Mouse (Mus musculus) hindbrain, embryonic 16.5 days (tissue): ENCODE data around the gene Trpm5. TPM values are rescaled to one million over a fixed set of nuclear protein-coding genes. Genes with fewer than 3 reads are reported as not detected.

ENCODE experiments used
- ATAC-seq: fragments of 200-750 bp; cut with Nextera tagmentation; 2 replicates; pipeline ENCODE4 v1.8.0; 2017; ENCODE audit warnings: moderate TSS enrichment, moderate library complexity
- H3K27ac ChIP-seq: fragments of 300-500 bp; sonication (generic); 2 replicates; pipeline ENCODE4 v1.5.1; 2014; ENCODE audit warnings: low read depth, mild to moderate bottlenecking, control low read depth, low read length, moderate library complexity
- H3K27me3 ChIP-seq: fragments of 300-500 bp; sonication (generic); replicated peaks from 2 replicates; pipeline ENCODE4 v1.6.1; 2014; ENCODE audit warnings: low read length; ENCODE audit not compliant: control insufficient read depth, insufficient read depth
- H3K36me3 ChIP-seq: fragments of 300-500 bp; sonication (generic); 2 replicates; pipeline ENCODE4 v1.6.1; 2014; ENCODE audit warnings: mild to moderate bottlenecking, low read length, moderate library complexity, mixed read lengths; ENCODE audit not compliant: control insufficient read depth, insufficient read depth
- H3K4me1 ChIP-seq: fragments of 300-500 bp; sonication (generic); 2 replicates; pipeline ENCODE4 v1.6.1; 2014; ENCODE audit warnings: low read depth, low read length; ENCODE audit not compliant: control insufficient read depth, insufficient read depth
- H3K4me2 ChIP-seq: fragments of 300-500 bp; sonication (generic); 2 replicates; pipeline ENCODE4 v1.6.1; 2014; ENCODE audit warnings: mild to moderate bottlenecking, low read length, control low read depth, moderate library complexity
- H3K4me3 ChIP-seq: fragments of 300-500 bp; sonication (generic); 2 replicates; pipeline ENCODE4 v1.5.1; 2014; ENCODE audit warnings: mild to moderate bottlenecking, low read length, control low read depth, moderate library complexity
- H3K9ac ChIP-seq: fragments of 300-500 bp; sonication (generic); 2 replicates; pipeline ENCODE4 v1.6.1; 2014; ENCODE audit warnings: low read depth, mild to moderate bottlenecking, control low read depth, low read length, moderate library complexity
- H3K9me3 ChIP-seq: fragments of 300-500 bp; sonication (generic); 2 replicates; pipeline ENCODE4 v1.6.1; 2014; ENCODE audit warnings: mild to moderate bottlenecking, low read length, moderate library complexity; ENCODE audit not compliant: control insufficient read depth
- WGBS: fragments of 180-500 bp; shearing (Covaris S2); extraction: QIAGEN DNeasy Blood & Tissue Kit; methylation state at CpG from one replicate; pipeline ENCODE4 v1.1.7; 2014; 5-methylcytosine and 5-hydroxymethylcytosine counted together
- polyA plus RNA-seq: library from polyadenylated mRNA; unstranded; fragments of >200 nt; fragmentation: Nextera tagmentation; extraction: Ambion mirVana; gene quantifications from 2 replicates; pipeline ENCODE4 v1.2.1, GENCODE M21; 2015

Trpm5 gene
- polyA plus RNA-seq, 1 experiment from 2014 or later, result 2.1 TPM

DNA sequence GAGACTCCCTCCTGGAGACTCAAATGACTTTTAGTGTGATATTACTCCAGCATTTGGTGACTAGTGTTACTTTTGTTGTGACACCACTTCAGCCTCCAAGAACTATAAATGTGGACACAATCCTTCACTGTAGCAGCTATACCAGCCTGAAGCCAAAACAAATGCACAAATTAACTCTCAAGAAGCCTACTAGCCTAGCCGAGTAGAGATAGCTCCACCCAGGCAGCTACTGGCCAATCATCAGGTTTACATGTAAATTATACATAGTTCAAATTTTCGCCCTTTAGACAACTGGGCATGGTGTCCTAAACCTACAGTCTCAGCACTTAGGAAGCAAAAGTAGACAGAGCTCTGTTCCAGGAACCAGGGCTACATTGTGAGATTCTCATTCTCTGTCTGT lies 43.1 kb downstream of the Trpm5 start:
- H3K27ac ChIP-seq, result no peak overlapping the region
- H3K9ac ChIP-seq, result no peak overlapping the region
- no peaks in the 10 kb centered on the region for H3K9me3 ChIP-seq
- peaks cover 32% of the 10 kb centered on the region for H3K4me1 ChIP-seq
- no peaks in the 10 kb centered on the region for H3K36me3 ChIP-seq
- no peak for ATAC-seq
- no peak overlapping the region for H3K4me2 ChIP-seq
- 64% methylated on average over 2 of the region's 2 CpGs for WGBS
- H3K27me3 ChIP-seq, result no peaks in the 10 kb centered on the region
- H3K4me3 ChIP-seq, result no peak overlapping the region

DNA sequence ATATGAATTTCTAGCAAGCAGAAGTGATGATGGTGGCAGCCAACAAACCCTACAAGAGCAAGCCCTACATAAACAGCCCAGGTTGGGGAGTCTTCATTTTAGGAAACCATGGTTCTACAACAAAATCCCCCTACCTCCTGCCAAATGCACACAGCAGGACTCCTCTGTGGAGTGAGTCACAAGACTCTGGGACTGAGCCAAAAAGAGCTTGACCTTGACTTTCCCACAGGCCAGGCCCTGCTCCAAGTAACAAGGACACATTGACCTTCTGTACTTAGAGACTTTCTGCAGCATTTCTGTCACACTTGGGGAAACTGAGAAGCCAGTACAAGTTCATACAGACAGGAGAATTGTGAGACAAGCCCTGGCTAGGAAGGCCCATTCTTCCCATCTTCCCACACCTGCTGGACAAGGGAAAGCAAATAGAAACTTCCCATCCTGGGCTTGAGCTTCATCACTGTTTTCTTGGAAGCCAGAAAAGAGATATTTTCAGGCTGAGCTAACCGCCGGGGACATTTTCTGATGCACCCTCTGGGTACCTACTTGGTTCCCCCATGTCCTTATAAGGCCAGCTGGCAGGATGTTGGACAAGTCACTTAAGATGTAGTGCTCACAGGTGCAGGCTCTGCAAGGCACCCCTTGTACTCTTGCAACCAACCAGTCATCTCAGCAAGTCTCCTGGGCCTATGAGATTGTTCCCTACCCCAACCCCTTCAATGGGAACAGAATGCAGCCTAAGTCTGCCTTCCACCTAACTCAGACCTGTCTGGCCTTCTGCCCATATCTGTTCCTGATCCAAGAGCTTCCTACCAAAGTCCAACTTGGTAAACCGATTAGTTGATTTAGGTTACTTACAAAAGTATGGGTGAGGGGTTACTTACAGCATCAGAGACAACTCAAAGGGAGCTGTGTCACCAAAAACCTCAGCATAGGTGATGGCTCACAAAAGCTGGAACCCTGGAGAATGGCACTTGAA lies 44.3 kb downstream of the Trpm5 start:
- WGBS, result 98% methylated on average over 3 of the region's 3 CpGs
- H3K9me3 ChIP-seq, result no peaks in the 10 kb centered on the region
- ATAC-seq, result no peak

DNA sequence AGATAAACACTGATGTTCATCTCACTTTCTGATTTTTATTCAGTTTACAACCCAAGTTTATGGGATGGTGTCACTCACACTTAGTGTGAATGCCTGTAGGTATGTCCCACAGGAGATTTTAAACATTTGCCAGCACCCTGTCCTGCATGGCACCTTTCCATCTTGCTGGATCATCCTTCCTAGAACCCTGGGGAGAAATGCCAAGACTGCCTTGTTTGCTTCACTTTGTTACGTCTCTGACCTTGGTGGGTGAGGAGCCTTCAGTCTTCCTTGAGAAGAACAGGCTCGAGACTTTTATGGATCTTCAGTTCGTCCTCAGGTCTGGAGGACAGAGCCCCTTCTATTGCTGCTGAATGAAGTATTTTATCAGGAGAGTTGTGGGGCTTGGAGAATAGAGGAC lies 45.1 kb downstream of the Trpm5 start:
- H3K4me2 ChIP-seq, result no peak overlapping the region
- no peak overlapping the region for H3K9ac ChIP-seq
- H3K27ac ChIP-seq, result no peak overlapping the region
- no peaks in the 10 kb centered on the region for H3K36me3 ChIP-seq
- H3K4me3 ChIP-seq, result no peak overlapping the region
- ATAC-seq, result no peak
- 81% methylated on average over 3 of the region's 3 CpGs for WGBS
- H3K4me1 ChIP-seq, result peaks cover 12% of the 10 kb centered on the region
- H3K27me3 ChIP-seq, result no peaks in the 10 kb centered on the region
- H3K9me3 ChIP-seq, result no peaks in the 10 kb centered on the region

More for the DNA sequence above, 44.3 kb downstream of the Trpm5 start:
- H3K4me2 ChIP-seq, result no peak overlapping the region
- no peak overlapping the region for H3K9ac ChIP-seq
- no peak overlapping the region for H3K4me3 ChIP-seq
- no peak overlapping the region for H3K27ac ChIP-seq
- H3K4me1 ChIP-seq, result peaks cover 20% of the 10 kb centered on the region
- H3K27me3 ChIP-seq, result no peaks in the 10 kb centered on the region
- H3K36me3 ChIP-seq, result no peaks in the 10 kb centered on the region

DNA sequence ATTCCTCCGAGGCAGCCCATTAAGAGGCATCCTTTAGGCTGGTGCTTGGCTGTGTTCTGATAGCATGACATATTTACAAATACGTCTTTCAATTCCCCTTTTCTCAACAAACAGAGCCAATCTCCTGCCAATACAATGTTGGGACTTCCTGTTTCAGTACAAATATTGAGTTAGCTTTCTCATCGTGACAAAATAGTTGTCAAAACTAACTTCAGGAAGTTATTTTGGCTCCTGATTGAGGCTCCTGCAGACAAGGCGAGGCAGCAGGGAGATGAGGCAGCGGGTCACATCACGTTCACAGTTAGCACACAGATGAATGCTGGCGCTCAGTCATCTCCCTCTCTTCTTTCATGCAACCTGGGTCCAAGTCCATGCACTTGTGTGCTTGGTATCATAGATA lies 48.1 kb downstream of the Trpm5 start:
- no peaks in the 10 kb centered on the region for H3K27me3 ChIP-seq
- H3K36me3 ChIP-seq, result no peaks in the 10 kb centered on the region
- ATAC-seq, result no peak
- no peak overlapping the region for H3K27ac ChIP-seq
- H3K9ac ChIP-seq, result no peak overlapping the region
- no peaks in the 10 kb centered on the region for H3K4me1 ChIP-seq
- no peaks in the 10 kb centered on the region for H3K9me3 ChIP-seq
- H3K4me2 ChIP-seq, result no peak overlapping the region
- no peak overlapping the region for H3K4me3 ChIP-seq
- WGBS, result 80% methylated on average over 7 of the region's 7 CpGs

DNA sequence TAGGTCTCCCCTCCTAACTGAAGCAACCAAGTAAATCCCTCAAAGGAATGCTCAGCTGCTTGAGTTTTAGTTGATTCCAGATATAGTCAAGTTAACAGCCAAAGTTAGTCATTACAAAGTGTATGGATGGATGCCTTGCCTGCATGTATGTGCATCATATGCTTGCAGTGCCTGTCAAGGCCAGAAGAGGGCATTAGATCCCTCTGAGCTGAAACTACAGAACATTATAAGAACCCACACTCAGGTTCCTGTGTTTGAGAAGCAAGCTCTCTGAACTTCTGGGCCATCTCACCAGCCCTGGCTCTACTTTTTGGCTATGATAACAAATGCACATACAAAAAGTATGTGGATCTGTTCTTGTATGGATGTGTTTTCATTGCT lies 49.6 kb downstream of the Trpm5 start:
- Histone ChIP-seq H3K9ac (no peak overlapping the region), H3K4me1 (no peaks in the 10 kb centered on the region), H3K27me3 (no peaks in the 10 kb centered on the region), H3K9me3 (no peaks in the 10 kb centered on the region), H3K27ac (no peak overlapping the region), H3K36me3 (no peaks in the 10 kb centered on the region), H3K4me3 (no peak overlapping the region), H3K4me2 (no peak overlapping the region)
- no peak for ATAC-seq

DNA sequence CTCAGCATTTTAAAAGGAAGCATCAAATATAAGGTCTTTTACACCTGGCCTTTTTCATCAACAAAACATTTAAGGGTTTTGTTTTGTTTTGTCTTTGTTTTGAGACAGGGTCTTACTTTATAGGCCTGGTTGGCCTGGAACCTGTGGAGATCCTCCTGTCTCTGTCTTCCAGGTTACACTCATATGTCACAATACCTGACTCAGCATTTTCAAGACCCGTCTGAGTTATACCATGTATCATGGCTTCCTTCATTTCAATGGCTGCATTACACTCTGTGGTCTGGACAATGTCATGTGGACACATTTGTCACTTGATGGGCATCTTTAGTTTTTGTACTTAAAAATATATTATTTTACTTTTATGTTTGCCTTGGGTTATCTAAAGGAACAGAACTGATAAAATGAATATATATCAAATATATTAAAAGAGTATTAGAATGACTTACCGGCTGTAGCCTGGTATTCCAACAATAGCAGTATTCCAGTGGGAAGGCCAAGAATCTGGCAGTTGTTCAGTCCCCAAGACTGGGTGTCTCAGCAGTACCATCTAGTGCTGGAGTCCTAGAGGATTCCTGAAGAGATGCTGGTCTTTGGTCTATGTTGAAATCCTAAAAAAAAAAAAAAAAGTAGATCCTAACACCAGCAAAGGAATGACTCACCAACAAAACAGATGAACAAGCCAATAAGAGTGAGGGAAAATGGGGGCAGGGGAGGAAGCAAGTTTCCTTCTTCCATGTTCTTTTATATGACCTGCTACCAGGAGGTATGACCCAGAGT lies 50.2 kb downstream of the Trpm5 start:
- H3K4me1 ChIP-seq, result no peaks in the 10 kb centered on the region
- no peaks in the 10 kb centered on the region for H3K9me3 ChIP-seq
- no peaks in the 10 kb centered on the region for H3K36me3 ChIP-seq
- H3K27ac ChIP-seq, result no peak overlapping the region
- no peak overlapping the region for H3K9ac ChIP-seq
- H3K4me2 ChIP-seq, result no peak overlapping the region
- H3K4me3 ChIP-seq, result no peak overlapping the region
- no peaks in the 10 kb centered on the region for H3K27me3 ChIP-seq
- 94% methylated on average over 2 of the region's 2 CpGs for WGBS
- no peak for ATAC-seq

DNA sequence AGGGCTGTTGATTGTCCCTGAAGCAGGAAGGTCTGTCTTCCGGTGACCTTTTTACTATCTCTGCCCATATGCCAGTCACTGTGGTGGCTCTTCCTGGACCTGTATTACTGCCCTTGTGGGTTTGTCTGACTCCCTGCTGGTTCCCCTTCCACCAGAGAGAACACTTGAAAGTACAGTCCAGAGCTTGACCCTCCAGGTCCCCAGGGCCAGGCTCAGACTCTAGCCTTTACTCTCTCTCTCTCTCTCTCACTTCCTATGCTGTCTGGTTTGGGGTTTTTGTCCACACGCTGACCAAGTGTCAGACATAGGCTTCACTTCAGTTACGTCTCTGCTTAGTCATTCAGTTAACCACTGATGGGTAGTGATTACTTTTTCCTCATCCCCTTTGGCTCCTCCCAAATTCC lies 51.5 kb downstream of the Trpm5 start:
- Histone ChIP-seq H3K27ac (no peak overlapping the region), H3K4me1 (no peaks in the 10 kb centered on the region), H3K36me3 (no peaks in the 10 kb centered on the region), H3K4me2 (no peak overlapping the region), H3K27me3 (no peaks in the 10 kb centered on the region), H3K9me3 (no peaks in the 10 kb centered on the region), H3K4me3 (no peak overlapping the region), H3K9ac (no peak overlapping the region)
- WGBS, result 89% methylated on average over 3 of the region's 3 CpGs
- ATAC-seq, result no peak

DNA sequence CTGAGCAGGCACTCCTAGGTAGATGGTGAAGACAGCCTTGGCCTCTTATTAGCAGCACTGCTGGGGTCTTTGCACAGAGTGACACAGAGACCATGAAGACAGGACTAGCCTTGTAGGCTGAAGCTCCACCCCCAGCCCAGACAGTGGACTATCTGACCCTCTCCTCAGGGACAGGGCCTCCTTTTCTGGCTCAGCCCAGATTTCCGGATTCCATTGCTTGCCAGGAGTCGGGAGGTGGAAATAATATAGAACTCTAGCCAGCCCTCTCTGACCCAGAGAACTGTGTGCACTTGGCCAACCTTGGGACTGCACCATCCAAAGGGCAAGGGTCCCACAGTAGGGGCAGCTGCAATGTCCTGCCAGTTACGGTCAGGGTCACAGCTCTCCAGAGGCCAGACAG lies 52.4 kb downstream of the Trpm5 start:
- H3K27me3 ChIP-seq, result no peaks in the 10 kb centered on the region
- 78% methylated on average over 3 of the region's 3 CpGs for WGBS
- no peak for ATAC-seq

DNA sequence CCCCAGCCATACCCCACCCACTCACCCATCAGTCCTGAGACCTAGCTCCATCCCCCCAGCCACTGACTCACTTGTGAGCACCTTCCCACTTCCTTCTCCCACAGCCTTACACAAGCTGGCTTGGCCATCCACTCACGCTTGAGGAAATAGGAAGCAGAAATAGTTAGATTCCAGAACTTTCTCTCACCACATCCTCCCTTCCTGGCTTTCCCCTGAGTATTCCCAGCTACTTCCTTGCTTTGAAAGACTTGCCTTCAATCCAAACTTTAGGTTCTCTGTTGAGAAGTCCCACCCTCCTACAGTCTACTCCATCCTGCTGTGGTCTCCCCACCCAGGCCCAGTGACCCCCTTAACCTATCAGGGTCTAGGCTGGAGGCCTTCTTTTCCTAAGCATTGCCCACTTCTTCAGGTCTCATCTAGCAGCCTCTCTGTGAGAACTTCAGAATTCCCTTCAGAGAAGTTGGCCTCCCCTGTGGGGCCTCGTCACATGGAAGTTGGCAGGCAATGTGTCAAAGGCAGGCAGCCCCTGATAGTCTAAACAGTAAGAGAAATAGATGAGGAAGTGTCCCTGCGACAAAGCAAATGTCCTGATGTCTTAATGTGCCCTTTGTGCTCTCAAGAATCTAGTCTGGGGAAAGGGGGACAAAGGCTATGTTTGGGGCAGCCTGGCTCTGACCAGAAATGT lies 53.2 kb downstream of the Trpm5 start:
- Histone ChIP-seq H3K27ac (no peak overlapping the region), H3K4me3 (no peak overlapping the region)
- whole genome bisulfite sequencing, result 82% methylated on average over 3 of the region's 3 CpGs

More for the DNA sequence above, 52.4 kb downstream of the Trpm5 start:
- Histone ChIP-seq H3K4me3 (no peak overlapping the region), H3K4me2 (no peak overlapping the region), H3K4me1 (no peaks in the 10 kb centered on the region), H3K36me3 (no peaks in the 10 kb centered on the region), H3K27ac (no peak overlapping the region), H3K9me3 (no peaks in the 10 kb centered on the region), H3K9ac (no peak overlapping the region)

More for the DNA sequence above, 53.2 kb downstream of the Trpm5 start:
- Histone ChIP-seq H3K36me3 (0 out of 2 replicates have a peak, but pooled peaks cover 2% of the 10 kb centered on the region), H3K9ac (no peak overlapping the region), H3K9me3 (no peaks in the 10 kb centered on the region), H3K4me2 (no peak overlapping the region), H3K27me3 (no peaks in the 10 kb centered on the region), H3K4me1 (no peaks in the 10 kb centered on the region)
- ATAC-seq, result no peak
